Comparison of ENCODE assay signal across 15 mouse cellular contexts in genomic region chr4:135480370-135480769, GRCm38 (mm10). TPM values are rescaled to one million over a fixed set of nuclear protein-coding genes. Genes with fewer than 3 reads are reported as not detected.
DNase-seq lines count a peak whose midpoint lies in the region; ATAC-seq and TF ChIP-seq lines count a peak whose summit lies in the region.
"Had no signal": no experiment of that assay in that cellular context is flagged by ENCODE, and none has a peak within 500 bp of the region (broad histone marks: within the 10 kb centered on the region; RNA-seq: fewer than 3 reads in every experiment).

No protein-coding gene starts in this region.

- peak; percentile 39; the same call in 1 of the 2 replicates for TF ChIP-seq CTCF in kidney, postnatal 0 days (IDR thresholded peaks at IDR 0.05; ENCODE audit: low read depth)
- TF ChIP-seq CTCF in brain, embryonic 14.5 days (IDR thresholded peaks at IDR 0.05; ENCODE audit: borderline replicate concordance, extremely low read depth, insufficient read depth, insufficient read length): peak; percentile 10; the same call in 1 of the 2 replicates
- peak; percentile 56 for TF ChIP-seq CTCF in liver, postnatal 0 days (IDR thresholded peaks at IDR 0.05; ENCODE audit: low read depth)

- H3K4me1 ChIP-seq in kidney, postnatal 0 days (replicated peaks; ENCODE audit: insufficient read depth, low read length): no peaks in the 10 kb centered on the region
- H3K4me1 ChIP-seq in liver, postnatal 0 days (ENCODE audit: insufficient read depth): no peaks in the 10 kb centered on the region
- H3K4me1 ChIP-seq: forebrain, embryonic 13.5 days had no signal

- no peak for TF ChIP-seq POLR2A in brain, embryonic 14.5 days (IDR thresholded peaks at IDR 0.05; ENCODE audit: borderline replicate concordance, extremely low read depth, insufficient read depth, insufficient read length, poor library complexity, severe bottlenecking)

- no peak overlapping the region for H3K9ac ChIP-seq in kidney, postnatal 0 days (ENCODE audit: low read depth, low read length)
- no peak overlapping the region for H3K9ac ChIP-seq in liver, postnatal 0 days (replicated peaks)
- H3K9ac ChIP-seq: forebrain, embryonic 13.5 days; liver, embryonic 15.5 days had no signal

- H3K36me3 ChIP-seq in kidney, postnatal 0 days (ENCODE audit: insufficient read depth, low read length): no peaks in the 10 kb centered on the region
- H3K36me3 ChIP-seq in liver, postnatal 0 days (replicated peaks; ENCODE audit: insufficient read depth, low read length): no peaks in the 10 kb centered on the region; the same call in 1 of the 2 replicates

- no peak overlapping the region for H3K4me2 ChIP-seq in kidney, postnatal 0 days (ENCODE audit: low read length)
- no peak overlapping the region for H3K4me2 ChIP-seq in liver, postnatal 0 days (ENCODE audit: low read depth, low read length)
- H3K4me2 ChIP-seq: forebrain, embryonic 13.5 days; liver, embryonic 15.5 days had no signal

- H3K4me3 ChIP-seq in kidney, postnatal 0 days (replicated peaks; ENCODE audit: low read depth, low read length): no peak overlapping the region
- H3K4me3 ChIP-seq in liver, postnatal 0 days (ENCODE audit: low read depth, low read length): no peak overlapping the region
- H3K4me3 ChIP-seq: forebrain, embryonic 13.5 days; hindbrain, embryonic 10.5 days; liver, embryonic 15.5 days had no signal

- no peak for DNase-seq in kidney, postnatal 0 days (ENCODE audit: low spot score)
- no peak for DNase-seq in kidney, adult 9 months
- peak; percentile 69 for DNase-seq in ES-CJ7 (ENCODE audit: low read depth, low spot score)
- no peak for DNase-seq in brain, embryonic 14.5 days (ENCODE audit: low read depth)
- DNase-seq in liver, postnatal 0 days: peak; percentile 43
- DNase-seq in left cerebral cortex, postnatal 4 days: no peak
- no peak for DNase-seq in kidney, postnatal 14 days
- DNase-seq: cerebellum, adult 18-20 months; midbrain, embryonic 14.5 days; right cerebral cortex, postnatal 14 days had no signal

- WGBS in kidney, postnatal 0 days: 76% methylated on average over 9 of the region's 9 CpGs
- 68% methylated on average over 9 of the region's 9 CpGs for WGBS in liver, postnatal 0 days (ENCODE audit: insufficient replicate concordance)

- TF ChIP-seq EP300 in liver, postnatal 0 days (IDR thresholded peaks at IDR 0.05; ENCODE audit: low read depth): no peak

- intact Hi-C loops in left cerebral cortex, postnatal 4 days (cut with DNase I): no loop called here

- no peak overlapping the region for H3K27ac ChIP-seq in kidney, postnatal 0 days
- H3K27ac ChIP-seq in liver, postnatal 0 days (ENCODE audit: low read depth): no peak overlapping the region
- H3K27ac ChIP-seq: forebrain, embryonic 13.5 days; hindbrain, embryonic 10.5 days; liver, embryonic 15.5 days; macrophage had no signal

- H3K9me3 ChIP-seq in kidney, postnatal 0 days (replicated peaks; ENCODE audit: low read length): no peaks in the 10 kb centered on the region
- no peaks in the 10 kb centered on the region for H3K9me3 ChIP-seq in liver, postnatal 0 days (ENCODE audit: low read length)
- H3K9me3 ChIP-seq: forebrain, embryonic 13.5 days; hindbrain, embryonic 10.5 days; liver, embryonic 15.5 days had no signal

- ATAC-seq in kidney, postnatal 0 days (replicated peaks; ENCODE audit: low FRiP score, low read depth): no peak
- no peak for ATAC-seq in liver, postnatal 0 days
- ATAC-seq: forebrain, embryonic 13.5 days had no signal

- no peaks in the 10 kb centered on the region for H3K27me3 ChIP-seq in kidney, postnatal 0 days (ENCODE audit: insufficient read depth, low read length)
- no peaks in the 10 kb centered on the region for H3K27me3 ChIP-seq in liver, postnatal 0 days (ENCODE audit: insufficient read depth, low read length)
- H3K27me3 ChIP-seq: forebrain, embryonic 13.5 days; liver, embryonic 15.5 days had no signal

RNA-seq across cellular contexts. Expression of gene Stpg1, which starts 14.2 kb away (rescaled TPM):
- polyA plus RNA-seq in kidney, postnatal 0 days (2015; fragmentation: Nextera tagmentation; extraction: Ambion mirVana): 0.42 and 0.52 TPM in 2 replicates
- polyA plus RNA-seq in brain, embryonic 14.5 days (2012; rRNA removed): 0.32 and 0.60 TPM in 2 replicates
- not detected in 2 replicates for polyA plus RNA-seq in liver, postnatal 0 days (2015; fragmentation: Nextera tagmentation; extraction: Ambion mirVana)
- under 1 TPM; 0.16 to 0.24 TPM for total RNA-seq in left cerebral cortex, postnatal 4 days (2021)
- total RNA-seq: gastrocnemius, adult 8-10 months had no signal
- polyA plus RNA-seq: liver, embryonic 15.5 days had no signal

RNA-seq across cellular contexts. Expression of gene Nipal3, which starts 14.5 kb away (rescaled TPM):
- 6.3 and 6.8 TPM in 2 replicates for polyA plus RNA-seq in kidney, postnatal 0 days (2015; fragmentation: Nextera tagmentation; extraction: Ambion mirVana)
- 16.7 and 27.1 TPM in 2 replicates for polyA plus RNA-seq in brain, embryonic 14.5 days (2012; rRNA removed)
- polyA plus RNA-seq in liver, postnatal 0 days (2015; fragmentation: Nextera tagmentation; extraction: Ambion mirVana): 1.6 TPM in 2 replicates
- 10 to 100 TPM; 35.4 to 44.1 TPM for total RNA-seq in left cerebral cortex, postnatal 4 days (2021)

RNA-seq across cellular contexts. Expression of gene Rcan3, which starts 46.7 kb away (rescaled TPM):
- 16.2 and 17.8 TPM in 2 replicates for polyA plus RNA-seq in kidney, postnatal 0 days (2015; fragmentation: Nextera tagmentation; extraction: Ambion mirVana)
- polyA plus RNA-seq in brain, embryonic 14.5 days (2012; rRNA removed): 37.1 and 47.1 TPM in 2 replicates
- 3.7 and 4.9 TPM in 2 replicates for polyA plus RNA-seq in liver, postnatal 0 days (2015; fragmentation: Nextera tagmentation; extraction: Ambion mirVana)
- 10 to 100 TPM; 55.4 to 69.4 TPM for total RNA-seq in left cerebral cortex, postnatal 4 days (2021)

Comparison
In these comparisons a context has a peak if more than half of its experiments do, and no peak if none do; other contexts are left out.
1. DNase-seq: peak in ES-CJ7 (single experiment) and liver, postnatal 0 days (single experiment); none in kidney, postnatal 0 days (single experiment), kidney, adult 9 months (single experiment), brain, embryonic 14.5 days (single experiment), left cerebral cortex, postnatal 4 days (single experiment) and kidney, postnatal 14 days (single experiment).
2. Peak in every context shown above with its lines, with median percentiles within 50 percentile points of each other: CTCF ChIP-seq.